Mouse (Mus musculus) embryonic facial prominence, embryonic 10.5 days (tissue): ENCODE results near the gene Dock6. TPM values are rescaled to one million over a fixed set of nuclear protein-coding genes. Genes with fewer than 3 reads are reported as not detected.
A peak's percentile ranks its signal among the peaks of the same experiment; 100 is the strongest.
"Not testable (repeated sequence)": the region's sequence is repeated elsewhere in the genome, so short reads cannot be mapped to it uniquely, and the experiment has no call there.

Experiments used
- DNase-seq: peaks from one replicate; pipeline ENCODE4 v3.0.0-alpha.2; 2017; ENCODE audit warnings: low spot score
- H3K27ac ChIP-seq: fragments of 300-500 bp; sonication (generic); replicated peaks from 2 replicates; pipeline ENCODE4 v1.5.1; 2016; ENCODE audit warnings: mild to moderate bottlenecking
- H3K27me3 ChIP-seq: fragments of 300-500 bp; sonication (generic); replicated peaks from 2 replicates; pipeline ENCODE4 v1.6.1; 2016; ENCODE audit warnings: low read depth, mild to moderate bottlenecking; ENCODE audit not compliant: poor library complexity, severe bottlenecking
- H3K36me3 ChIP-seq: fragments of 300-500 bp; sonication (generic); replicated peaks from 2 replicates; pipeline ENCODE4 v1.6.1; 2016; ENCODE audit warnings: mild to moderate bottlenecking, moderate library complexity
- H3K4me1 ChIP-seq: fragments of 300-500 bp; sonication (generic); 2 replicates; pipeline ENCODE4 v1.6.1; 2016
- H3K4me3 ChIP-seq: fragments of 300-500 bp; sonication (generic); 2 replicates; pipeline ENCODE4 v1.5.1; 2016; ENCODE audit warnings: mild to moderate bottlenecking, moderate library complexity
- H3K9me3 ChIP-seq: fragments of 300-500 bp; sonication (generic); 2 replicates; pipeline ENCODE4 v1.6.1; 2016; ENCODE audit warnings: mild to moderate bottlenecking
- WGBS: fragments of 180-500 bp; shearing (Covaris S2); methylation state at CpG from one replicate; pipeline ENCODE4 v1.1.7; 2016; 5-methylcytosine and 5-hydroxymethylcytosine counted together
- polyA plus RNA-seq: library from polyadenylated mRNA; unstranded; fragments of >200 nt; fragmentation: Nextera tagmentation; extraction: Ambion mirVana; gene quantifications from 2 replicates; pipeline ENCODE4 v1.2.1, GENCODE M21; 2016

Gene Dock6
- polyA plus RNA-seq, 1 experiment from 2014 or later, result 27.2 TPM

DNA sequence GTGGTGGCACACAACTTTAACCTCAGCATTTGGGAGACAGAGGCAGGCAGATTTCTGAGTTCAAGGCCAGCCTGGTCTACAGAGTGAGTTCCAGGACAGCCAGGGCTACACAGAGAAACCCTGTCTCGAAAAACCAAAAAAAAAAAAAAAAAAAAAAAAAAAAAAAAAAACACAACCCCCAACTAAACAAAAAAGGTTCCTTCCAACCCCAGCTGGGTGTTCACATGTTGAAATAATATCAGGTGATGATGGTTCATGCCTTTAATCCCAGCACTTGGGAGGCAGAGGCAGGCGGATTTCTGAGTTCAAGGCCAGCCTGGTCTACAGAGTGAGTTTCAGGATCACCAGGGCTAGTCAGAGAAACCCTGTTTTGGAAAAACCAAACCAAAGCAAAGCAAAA, 66.1 kb downstream of the Dock6 start:
- H3K9me3 ChIP-seq, H3K4me3 ChIP-seq, DNase-seq, H3K27me3 ChIP-seq, H3K4me1 ChIP-seq, H3K27ac ChIP-seq: not testable (repeated sequence)
- 87% methylated on average over 2 of the region's 2 CpGs for WGBS
- peaks cover 95% of the 10 kb centered on the region for H3K36me3 ChIP-seq

DNA sequence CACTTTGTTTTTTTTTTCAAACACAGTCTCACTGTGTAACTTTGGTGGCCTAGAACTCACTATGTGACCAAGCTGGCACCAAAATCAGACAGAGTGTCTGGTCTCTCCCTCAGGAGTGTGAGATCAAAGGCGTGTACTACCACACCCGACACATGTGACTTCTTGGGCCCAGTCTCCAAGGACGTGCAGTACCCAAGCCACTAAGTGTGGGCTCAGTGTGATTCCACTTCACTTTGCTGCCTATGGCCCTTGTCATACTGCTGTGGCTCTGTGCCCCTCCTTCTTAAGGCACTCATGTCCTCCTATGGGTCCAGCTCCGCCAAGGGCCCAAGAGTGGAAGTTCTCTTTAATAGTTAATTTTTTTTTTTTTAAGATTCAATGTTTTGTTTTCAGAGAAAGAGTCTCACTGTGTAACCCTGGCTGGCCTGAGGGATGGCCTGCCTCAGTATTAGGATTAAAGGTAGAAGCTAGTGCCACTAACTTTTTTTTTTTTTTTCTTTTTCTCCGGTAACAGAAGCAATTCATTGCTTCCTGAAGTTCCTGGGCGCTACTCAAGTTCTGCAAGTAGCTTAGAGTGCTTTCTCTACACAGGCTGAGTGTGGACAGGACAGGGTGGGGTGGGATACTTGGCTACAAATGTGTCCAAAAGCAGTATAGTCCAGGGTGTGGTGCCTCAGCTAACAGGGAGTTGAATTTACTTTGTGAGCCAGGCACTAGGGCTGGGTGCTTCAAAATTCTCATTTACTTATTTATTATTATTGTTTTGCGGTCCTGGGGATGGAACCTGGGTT, 67.7 kb downstream of the Dock6 start:
- Histone ChIP-seq H3K4me1 (peaks cover 6% of the 10 kb centered on the region), H3K36me3 (peaks cover 95% of the 10 kb centered on the region), H3K9me3 (no peaks in the 10 kb centered on the region), H3K27me3 (no peaks in the 10 kb centered on the region), H3K4me3 (no peak overlapping the region), H3K27ac (no peak overlapping the region)
- 91% methylated on average over 7 of the region's 7 CpGs for WGBS
- no peak for DNase-seq

DNA sequence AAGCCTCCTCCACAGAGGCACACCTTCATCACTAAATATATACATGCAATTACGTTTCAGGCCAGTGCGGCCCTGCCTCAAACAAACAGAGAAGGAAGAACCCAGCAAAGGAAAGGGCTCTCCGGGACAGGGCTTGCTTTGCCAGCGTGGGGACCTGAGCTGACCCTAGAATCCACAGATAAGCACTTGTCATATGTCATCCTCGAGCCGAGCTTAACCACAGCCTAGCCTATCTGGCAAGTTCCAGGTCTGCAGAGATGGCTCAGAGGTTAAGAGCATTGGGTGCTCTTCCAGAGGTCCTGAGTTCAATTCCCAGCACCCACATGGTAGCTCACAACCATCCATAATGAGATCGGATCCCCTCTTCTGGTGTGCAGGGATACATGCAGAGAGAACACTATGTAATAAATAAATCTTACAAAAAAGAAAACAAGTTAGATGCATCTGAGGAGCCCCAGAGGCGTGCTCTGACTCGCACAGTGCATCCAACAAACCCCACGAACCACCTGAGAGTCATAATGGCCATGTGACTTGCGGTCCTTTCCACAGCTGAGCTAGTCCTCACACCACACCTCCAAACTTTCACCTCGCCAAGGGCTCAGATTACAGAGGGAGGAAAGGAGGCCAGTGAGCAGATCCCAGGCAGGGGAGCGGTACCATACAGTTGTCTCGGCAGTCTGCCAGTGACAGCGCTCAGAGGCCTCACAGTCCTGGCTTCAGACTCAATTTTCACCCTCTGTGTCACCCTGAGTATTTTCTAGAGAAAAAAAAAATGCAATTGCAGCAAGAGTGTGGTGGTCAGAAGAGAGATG, 70.6 kb downstream of the Dock6 start:
- no peak overlapping the region for H3K27ac ChIP-seq
- 82% methylated on average over 15 of the region's 15 CpGs for WGBS
- no peak for DNase-seq

DNA sequence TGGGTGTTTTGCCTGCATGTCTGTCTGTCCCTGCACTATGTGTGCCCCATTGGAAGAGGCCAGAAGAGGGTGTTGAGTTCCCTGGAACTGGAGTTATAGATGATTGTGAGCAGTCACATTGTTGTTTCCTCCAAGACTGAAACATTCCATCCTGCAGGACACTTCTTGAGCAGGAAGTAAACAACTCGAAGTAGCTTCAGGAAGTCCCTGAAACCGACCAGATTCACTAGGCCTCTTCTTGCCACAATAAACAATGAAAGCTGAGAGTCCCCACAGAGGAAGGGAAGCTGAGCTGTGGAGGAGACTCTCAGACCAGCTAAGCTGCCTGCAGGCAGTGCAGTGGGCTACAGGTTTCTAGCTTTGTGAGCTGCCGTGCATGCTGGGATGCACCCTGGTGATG, 74.7 kb downstream of the Dock6 start:
- DNase-seq, result no peak
- H3K4me1 ChIP-seq, result no peaks in the 10 kb centered on the region
- H3K4me3 ChIP-seq, result no peak overlapping the region
- whole genome bisulfite sequencing, result 87% methylated on average over 3 of the region's 3 CpGs
- no peaks in the 10 kb centered on the region for H3K27me3 ChIP-seq
- H3K9me3 ChIP-seq, result no peaks in the 10 kb centered on the region
- H3K27ac ChIP-seq, result no peak overlapping the region
- H3K36me3 ChIP-seq, result peaks cover 95% of the 10 kb centered on the region

More for the DNA sequence above, 70.6 kb downstream of the Dock6 start:
- no peaks in the 10 kb centered on the region for H3K9me3 ChIP-seq
- no peaks in the 10 kb centered on the region for H3K27me3 ChIP-seq
- H3K36me3 ChIP-seq, result peaks cover 95% of the 10 kb centered on the region
- peaks cover under 1% of the 10 kb centered on the region; the same call in 1 of the 2 replicates for H3K4me1 ChIP-seq
- no peak overlapping the region for H3K4me3 ChIP-seq

DNA sequence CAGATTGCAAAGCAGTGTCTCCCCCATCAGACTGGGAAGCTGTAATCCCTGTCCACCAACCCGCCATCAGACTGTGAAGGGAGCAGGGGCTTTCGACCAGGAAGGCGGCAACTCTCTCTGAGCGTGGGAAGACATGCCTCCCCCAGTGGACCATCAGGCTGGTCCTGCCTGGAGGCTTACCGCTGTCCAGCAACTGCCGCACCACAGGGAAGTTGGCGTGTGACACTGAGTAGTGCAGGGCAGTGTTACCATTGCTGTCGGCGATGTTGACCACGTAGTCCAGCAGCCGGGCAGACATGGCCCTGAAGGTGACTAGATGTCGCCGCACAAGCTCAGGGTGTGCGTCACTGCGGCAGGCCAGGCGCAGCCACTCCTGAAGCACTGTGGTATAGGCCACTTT, 78.1 kb downstream of the Dock6 start:
- 92% methylated on average over 16 of the region's 16 CpGs for WGBS
- no peak overlapping the region for H3K4me3 ChIP-seq
- no peaks in the 10 kb centered on the region for H3K9me3 ChIP-seq
- DNase-seq, result no peak
- H3K4me1 ChIP-seq, result peaks cover 6% of the 10 kb centered on the region
- no peak overlapping the region for H3K27ac ChIP-seq
- peaks cover 93% of the 10 kb centered on the region for H3K36me3 ChIP-seq
- H3K27me3 ChIP-seq, result no peaks in the 10 kb centered on the region

DNA sequence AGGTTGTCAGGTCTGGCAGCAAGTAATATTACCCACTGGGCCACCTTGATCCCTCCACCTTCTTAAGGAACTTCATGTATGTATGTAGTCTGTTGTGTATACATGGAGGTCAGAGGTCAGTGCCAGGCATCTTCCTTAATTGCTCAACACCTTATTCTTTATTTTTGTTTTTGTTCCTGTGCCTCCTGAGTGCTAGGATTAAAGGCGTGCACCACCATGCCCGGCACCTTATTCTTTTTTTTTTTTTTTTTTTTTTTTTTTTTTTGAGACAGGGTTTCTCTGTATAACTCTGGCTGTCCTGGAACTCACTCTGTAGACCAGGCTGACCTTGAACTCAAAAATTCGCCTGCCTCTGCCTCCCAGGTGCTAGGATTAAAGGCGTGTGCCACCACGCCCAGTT, 79.0 kb downstream of the Dock6 start:
- H3K4me3 ChIP-seq, H3K27ac ChIP-seq, DNase-seq, H3K9me3 ChIP-seq, H3K27me3 ChIP-seq: not testable (repeated sequence)
- WGBS, result 81% methylated on average over 5 of the region's 5 CpGs
- H3K4me1 ChIP-seq, result peaks cover 15% of the 10 kb centered on the region
- peaks cover 93% of the 10 kb centered on the region for H3K36me3 ChIP-seq

DNA sequence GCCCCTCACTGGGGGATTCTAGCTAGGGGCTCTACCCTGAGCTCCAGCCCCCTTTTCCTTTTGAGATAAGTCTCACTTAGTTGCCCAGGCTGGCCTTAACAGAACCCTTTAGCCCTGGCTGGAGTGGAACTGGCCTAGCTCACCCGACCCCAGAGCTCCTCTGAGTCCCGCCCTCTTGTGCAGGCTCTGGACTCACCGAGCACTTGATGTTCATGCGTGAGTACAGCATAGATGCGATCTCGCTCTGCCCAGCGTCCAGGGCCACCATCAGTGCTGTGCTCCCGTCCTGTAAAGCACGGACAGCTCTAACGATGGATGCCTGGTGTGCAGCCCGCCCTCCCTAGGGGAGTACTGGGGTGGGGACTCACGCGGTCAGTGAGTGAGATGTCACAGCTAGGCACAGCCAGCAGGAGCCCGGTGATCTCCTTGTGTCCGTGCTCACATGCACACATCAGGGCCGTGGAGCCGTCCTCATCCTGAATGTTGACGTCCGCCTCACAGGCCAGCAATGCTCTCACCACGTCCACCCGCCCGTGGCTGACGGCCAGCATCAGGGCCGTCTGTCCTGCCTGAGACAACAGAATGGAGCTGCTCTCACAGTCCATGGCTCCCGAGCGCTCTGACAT, 82.8 kb downstream of the Dock6 start:
- Histone ChIP-seq H3K36me3 (peaks cover 81% of the 10 kb centered on the region), H3K4me1 (peaks cover 36% of the 10 kb centered on the region), H3K27me3 (no peaks in the 10 kb centered on the region), H3K9me3 (no peaks in the 10 kb centered on the region), H3K4me3 (no peak overlapping the region), H3K27ac (peak overlapping the region; percentile 88)
- 85% methylated on average over 26 of the region's 26 CpGs for WGBS
- no peak for DNase-seq

DNA sequence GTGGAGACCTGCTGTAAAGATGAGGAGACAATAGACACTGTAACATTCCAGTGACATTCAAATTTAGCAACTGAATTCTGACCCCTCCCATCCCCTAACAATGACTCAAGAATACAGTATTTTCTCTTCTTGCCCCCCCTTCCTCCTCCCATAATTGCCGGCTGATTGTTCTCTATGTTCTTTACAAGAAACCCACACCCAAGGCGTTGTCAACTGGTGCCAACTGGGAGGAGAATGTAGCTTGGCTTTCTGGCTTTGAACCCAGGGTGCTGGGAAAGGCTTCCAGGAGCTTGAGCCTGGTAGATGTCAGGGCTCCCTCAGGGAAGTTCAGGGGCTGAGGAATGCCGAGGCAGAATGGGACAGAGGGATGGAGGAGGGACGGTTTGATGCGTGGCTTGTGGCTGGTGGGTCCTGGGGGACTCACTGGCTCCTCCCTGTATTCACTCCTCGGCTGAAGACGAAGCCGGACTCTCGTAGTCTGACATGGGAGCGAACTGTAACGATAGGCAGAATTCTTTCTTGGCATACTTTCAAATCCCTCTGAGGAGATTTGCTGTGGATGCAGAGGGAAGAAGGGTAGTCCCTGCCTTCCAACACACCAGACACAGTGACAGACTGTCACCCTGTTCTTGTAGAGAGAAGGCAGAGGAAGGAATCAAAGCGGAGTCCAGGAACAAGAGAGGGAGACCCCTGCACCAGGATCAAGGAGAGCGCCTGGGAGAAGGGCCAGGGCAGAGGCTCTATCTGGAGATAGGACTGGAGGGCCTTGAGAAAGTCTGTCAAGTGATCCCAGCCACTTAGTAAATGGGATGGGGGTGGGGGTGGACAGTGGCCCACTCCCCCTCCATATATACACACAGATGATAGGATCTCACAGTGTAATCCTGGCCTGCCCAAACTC, 83.7 kb downstream of the Dock6 start:
- H3K4me1 ChIP-seq, result peaks cover 36% of the 10 kb centered on the region
- H3K27ac ChIP-seq, result peak overlapping the region; percentile 88
- H3K36me3 ChIP-seq, result peaks cover 72% of the 10 kb centered on the region
- H3K27me3 ChIP-seq, result no peaks in the 10 kb centered on the region
- H3K4me3 ChIP-seq, result peak overlapping the region; percentile 24; the same call in 1 of the 2 replicates
- DNase-seq, result no peak
- 56% methylated on average over 13 of the region's 13 CpGs for WGBS
- H3K9me3 ChIP-seq, result no peaks in the 10 kb centered on the region

DNA sequence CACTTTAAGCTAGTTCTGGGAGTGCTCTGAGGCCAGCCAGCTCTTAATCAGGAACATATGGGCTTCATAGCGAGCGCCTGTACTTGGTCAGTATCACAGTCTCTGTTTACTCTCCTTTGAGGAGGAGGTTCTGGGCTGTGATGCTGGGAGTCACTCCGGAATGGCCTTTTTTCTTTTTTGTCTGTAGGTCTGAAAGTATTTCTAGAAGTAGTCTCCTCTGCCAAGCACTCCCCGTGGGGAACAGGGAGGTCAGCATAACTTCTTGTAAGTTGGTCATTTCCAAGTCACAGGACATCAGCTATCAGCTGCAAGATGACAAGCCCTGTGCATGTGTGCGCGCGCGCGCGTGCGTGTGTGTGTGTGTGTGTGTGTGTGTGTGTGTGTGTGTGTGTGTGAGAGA, 84.5 kb downstream of the Dock6 start:
- no peaks in the 10 kb centered on the region for H3K9me3 ChIP-seq
- H3K4me1 ChIP-seq, result peaks cover 36% of the 10 kb centered on the region
- H3K27ac ChIP-seq, result peak overlapping the region; percentile 88
- DNase-seq, result peak; percentile 72
- H3K36me3 ChIP-seq, result peaks cover 63% of the 10 kb centered on the region
- 0 out of 2 replicates have a peak overlapping the region, but pooled peaks have one; percentile 14 for H3K4me3 ChIP-seq
- 48% methylated on average over 11 of the region's 11 CpGs for WGBS
- no peaks in the 10 kb centered on the region for H3K27me3 ChIP-seq

DNA sequence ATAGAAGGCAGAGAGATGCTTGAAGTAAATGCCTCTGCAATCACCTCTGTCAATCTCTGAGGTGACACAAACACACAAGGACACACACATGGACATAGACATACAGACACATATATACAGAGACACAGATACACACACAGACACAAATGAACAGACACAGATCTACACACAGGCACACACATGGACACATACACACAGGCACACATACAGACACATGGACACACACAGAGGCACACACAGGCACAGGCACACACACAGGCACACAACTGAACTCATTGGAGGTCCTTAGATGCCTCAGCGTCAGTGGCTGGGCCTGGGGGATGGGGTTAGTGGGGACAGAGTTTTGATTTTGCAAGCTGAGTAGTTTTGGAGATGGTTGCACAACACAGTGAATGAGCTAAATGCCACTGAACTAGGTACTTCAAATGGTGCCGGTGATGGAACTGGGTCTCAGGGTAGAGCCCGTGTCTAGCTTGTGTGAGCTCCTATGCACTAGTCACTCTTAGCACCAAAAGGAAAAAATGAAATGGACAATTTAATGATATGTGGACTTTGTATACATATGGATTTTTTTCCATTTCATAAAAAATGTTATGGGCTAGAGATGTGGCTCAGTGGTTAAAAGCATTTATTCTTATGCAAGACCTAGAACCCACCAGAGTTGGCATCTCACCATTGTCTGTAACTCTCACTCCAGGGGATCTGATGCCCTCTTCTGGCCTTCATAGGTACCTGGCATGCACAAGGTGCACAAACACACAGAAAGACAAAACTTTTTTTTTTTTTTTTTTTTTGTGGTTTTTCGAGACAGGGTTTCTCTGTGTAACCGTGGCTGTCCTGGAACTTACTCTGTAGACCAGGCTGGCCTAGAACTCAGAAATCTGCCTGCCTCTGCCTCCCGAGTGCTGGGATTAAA, 88.1 kb downstream of the Dock6 start:
- Histone ChIP-seq H3K9me3 (no peaks in the 10 kb centered on the region), H3K36me3 (peaks cover 30% of the 10 kb centered on the region), H3K27me3 (no peaks in the 10 kb centered on the region), H3K4me1 (peaks cover 36% of the 10 kb centered on the region), H3K4me3 (no peak overlapping the region), H3K27ac (no peak overlapping the region)
- no peak for DNase-seq
- 95% methylated on average over 6 of the region's 6 CpGs for WGBS

DNA sequence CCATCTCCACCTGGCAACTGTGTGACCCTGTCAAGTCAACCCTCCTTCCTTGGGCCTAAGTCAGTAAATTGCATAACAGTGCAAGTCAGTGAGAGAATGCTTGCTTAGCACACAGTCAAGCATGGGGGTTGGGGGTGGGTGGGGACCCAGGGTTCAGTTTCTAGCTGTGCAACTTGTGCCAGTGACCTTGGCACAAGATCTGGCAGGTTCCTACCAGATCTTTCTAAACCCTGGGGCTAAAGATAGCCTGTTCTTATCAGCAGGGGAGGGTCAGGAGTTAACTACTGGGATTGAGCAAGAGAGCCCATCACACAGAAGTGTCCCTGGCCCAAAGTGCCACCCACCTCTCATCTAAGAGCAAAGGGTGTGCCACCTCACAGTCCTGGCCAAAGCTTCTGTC, 90.3 kb downstream of the Dock6 start:
- H3K27me3 ChIP-seq, result no peaks in the 10 kb centered on the region
- peaks cover 23% of the 10 kb centered on the region for H3K4me1 ChIP-seq
- H3K36me3 ChIP-seq, result peaks cover 31% of the 10 kb centered on the region
- no peak for DNase-seq
- no peaks in the 10 kb centered on the region for H3K9me3 ChIP-seq
- no peak overlapping the region for H3K27ac ChIP-seq
- no peak overlapping the region for H3K4me3 ChIP-seq
